Mouse (Mus musculus): ENCODE data around the gene Clcn1.

GRCm38 (mm10) chr6:42342171-42342570 is 55.7 kb downstream of the Clcn1 start:
- TF ChIP-seq EP300 (IDR thresholded peaks at IDR 0.05; ENCODE audit: low read depth), result no peak
- TF ChIP-seq CTCF (IDR thresholded peaks at IDR 0.05; ENCODE audit: low read depth), result no peak
